Mouse (Mus musculus) limb, embryonic 14.5 days (tissue): ENCODE measurements around the gene Ubd. TPM values are rescaled to one million over a fixed set of nuclear protein-coding genes. Genes with fewer than 3 reads are reported as not detected.
"Not testable (repeated sequence)": the region's sequence is repeated elsewhere in the genome, so short reads cannot be mapped to it uniquely, and the experiment has no call there.

Source experiments
- ATAC-seq: fragments of 200-750 bp; cut with Nextera tagmentation; 2 replicates; pipeline ENCODE4 v1.8.0; 2017; ENCODE audit warnings: low read depth, moderate number of reproducible peaks, moderate TSS enrichment; ENCODE audit not compliant: low FRiP score
- DNase-seq: peaks from one replicate; pipeline ENCODE4 v3.0.0-alpha.2; 2015; ENCODE audit warnings: low spot score
- H3K27ac ChIP-seq: fragments of 300-500 bp; sonication (generic); replicated peaks from 2 replicates; pipeline ENCODE4 v1.5.1; 2014; ENCODE audit warnings: low read depth, mild to moderate bottlenecking, low read length, moderate library complexity, mixed read lengths
- H3K27me3 ChIP-seq: fragments of 300-500 bp; sonication (generic); 2 replicates; pipeline ENCODE4 v1.6.1; 2014; ENCODE audit warnings: low read length, mixed read lengths; ENCODE audit not compliant: control insufficient read depth, insufficient read depth
- H3K36me3 ChIP-seq: fragments of 300-500 bp; sonication (generic); 2 replicates; pipeline ENCODE4 v1.6.1; 2014; ENCODE audit warnings: mild to moderate bottlenecking, low read length, moderate library complexity, mixed read lengths; ENCODE audit not compliant: control insufficient read depth, insufficient read depth
- H3K4me1 ChIP-seq: fragments of 300-500 bp; sonication (generic); 2 replicates; pipeline ENCODE4 v1.6.1; 2014; ENCODE audit warnings: antibody characterized with exemption, low read length, mixed read lengths; ENCODE audit not compliant: control insufficient read depth, insufficient read depth
- H3K4me2 ChIP-seq: fragments of 300-500 bp; sonication (generic); replicated peaks from 2 replicates; pipeline ENCODE4 v1.6.1; 2014; ENCODE audit warnings: low read depth, mild to moderate bottlenecking, low read length, moderate library complexity; ENCODE audit not compliant: severe bottlenecking
- H3K4me3 ChIP-seq: fragments of 300-500 bp; sonication (generic); replicated peaks from 2 replicates; pipeline ENCODE4 v1.5.1; 2014; ENCODE audit warnings: low read length
- H3K9ac ChIP-seq: fragments of 300-500 bp; sonication (generic); 2 replicates; pipeline ENCODE4 v1.6.1; 2014; ENCODE audit warnings: mild to moderate bottlenecking, low read depth, low read length, moderate library complexity; ENCODE audit not compliant: severe bottlenecking
- H3K9me3 ChIP-seq: fragments of 300-500 bp; sonication (generic); 2 replicates; pipeline ENCODE4 v1.6.1; 2016; ENCODE audit warnings: low read length; ENCODE audit not compliant: control insufficient read depth
- POLR2A ChIP-seq: fragments of 200-500 bp; IDR thresholded peaks from 2 replicates; pipeline ENCODE4 v1.8.0; 2012; ENCODE audit warnings: inconsistent platforms, mild to moderate bottlenecking, moderate library complexity, borderline replicate concordance; ENCODE audit not compliant: insufficient read depth, insufficient read length; ENCODE audit errors: extremely low read depth
- WGBS: fragments of 180-500 bp; shearing (Covaris S2); extraction: QIAGEN DNeasy Blood & Tissue Kit; methylation state at CpG from one replicate; pipeline ENCODE4 v1.1.7; 2014; 5-methylcytosine and 5-hydroxymethylcytosine counted together
- polyA plus RNA-seq, 2 experiments: library from polyadenylated mRNA; depleted of rRNA in 1 of 2; stranded (reverse) in 1 of 2; unstranded in 1 of 2; fragments of >200 nt; fragmentation: Nextera tagmentation in 1 of 2; extraction: Ambion mirVana in 1 of 2; gene quantifications; 2 replicates each; pipeline versions ENCODE4 v1.2.1 to v1.2.3; 2012 to 2014

Ubd gene
- polyA plus RNA-seq, 2 experiments, result not detected

GRCm38 (mm10) chr17:37210884-37211768 is 17.4 kb downstream of the Ubd start:
- H3K27ac ChIP-seq, result no peak overlapping the region
- H3K4me3 ChIP-seq, result no peak overlapping the region
- no peak for TF ChIP-seq POLR2A
- WGBS, result 17% methylated on average over 40 of the region's 40 CpGs
- no peak overlapping the region for H3K9ac ChIP-seq
- no peaks in the 10 kb centered on the region for H3K36me3 ChIP-seq
- H3K9me3 ChIP-seq, result no peaks in the 10 kb centered on the region
- peaks cover 14% of the 10 kb centered on the region for H3K27me3 ChIP-seq
- DNase-seq, result no peak
- H3K4me2 ChIP-seq, result no peak overlapping the region; the same call in 1 of the 2 replicates
- ATAC-seq, result no peak
- no peaks in the 10 kb centered on the region for H3K4me1 ChIP-seq

GRCm38 (mm10) chr17:37213018-37213417 is 19.3 kb downstream of the Ubd start, which contains the start of gene Olfr95:
Gene Olfr95 (minus strand): TSS chr17:37213118.
- no peak for DNase-seq
- H3K4me1 ChIP-seq, result no peaks in the 10 kb centered on the region
- H3K9ac ChIP-seq, result no peak within 1 kb of the TSS
- H3K4me3 ChIP-seq, result no peak within 1 kb of the TSS
- no peaks in the 10 kb centered on the region for H3K36me3 ChIP-seq
- H3K9me3 ChIP-seq, result peaks cover 4% of the 10 kb centered on the region
- peaks cover 14% of the 10 kb centered on the region for H3K27me3 ChIP-seq
- TF ChIP-seq POLR2A, result no peak
- H3K4me2 ChIP-seq, result no peak within 1 kb of the TSS
- ATAC-seq, result no peak
- 69% methylated on average over 3 of the region's 3 CpGs for WGBS
- H3K27ac ChIP-seq, result no peak within 1 kb of the TSS

DNA sequence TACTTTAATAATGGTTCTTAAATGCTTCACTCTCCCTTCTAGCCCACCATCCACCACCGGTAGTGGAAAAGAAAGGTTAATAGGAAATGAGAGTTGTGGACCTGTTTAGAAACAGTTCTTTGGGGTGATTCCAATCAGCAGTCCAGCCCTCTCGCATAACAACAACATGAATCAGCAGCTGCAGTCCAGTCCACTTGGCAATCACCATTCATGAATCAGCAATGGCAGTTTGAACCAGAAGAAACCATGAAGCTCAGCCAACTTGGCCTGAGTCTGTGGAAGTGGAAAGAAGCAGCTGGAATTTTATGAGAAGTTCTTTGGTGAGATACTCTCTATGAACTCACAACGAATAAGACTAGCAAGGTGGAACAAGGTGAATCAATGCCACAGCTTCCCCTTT is 24.8 kb downstream of the Ubd start:
- ATAC-seq, result no peak
- no peaks in the 10 kb centered on the region for H3K27me3 ChIP-seq

DNA sequence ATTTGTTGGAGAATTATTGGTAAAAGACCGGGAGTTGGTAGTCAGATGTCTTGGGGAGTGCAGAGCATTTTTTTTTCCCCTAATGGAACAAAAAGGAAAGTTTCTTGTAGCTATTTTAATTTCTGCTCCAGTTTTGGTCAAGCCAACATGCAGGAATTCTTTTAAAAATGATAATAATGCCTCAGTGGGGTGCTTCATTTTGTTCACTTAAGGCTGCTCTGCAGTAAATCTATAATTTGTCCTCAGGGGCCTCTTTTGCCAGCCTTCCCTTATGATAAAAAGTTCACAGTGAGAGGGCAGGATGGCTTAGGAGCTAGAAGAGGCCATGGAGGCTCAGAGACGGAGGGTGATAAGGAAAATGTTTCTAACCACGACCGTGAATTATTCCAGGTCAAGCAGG is 26.2 kb downstream of the Ubd start, which contains the start of gene Olfr96:
Gene Olfr96, plus strand, starts transcription at position 301 of the 400 bp plus-strand sequence.
- no peak within 1 kb of the TSS for H3K9ac ChIP-seq
- H3K27ac ChIP-seq, result no peak within 1 kb of the TSS
- DNase-seq (no peak), ATAC-seq (no peak)
- no peak for TF ChIP-seq POLR2A
- WGBS, result 60% methylated on average over 4 of the region's 4 CpGs
- no peak within 1 kb of the TSS for H3K4me2 ChIP-seq
- no peaks in the 10 kb centered on the region for H3K27me3 ChIP-seq
- no peaks in the 10 kb centered on the region for H3K4me1 ChIP-seq
- H3K36me3 ChIP-seq, result no peaks in the 10 kb centered on the region
- no peak within 1 kb of the TSS for H3K4me3 ChIP-seq
- peaks cover 6% of the 10 kb centered on the region for H3K9me3 ChIP-seq

More for the DNA sequence above, 24.8 kb downstream of the Ubd start:
- Histone ChIP-seq H3K36me3 (no peaks in the 10 kb centered on the region), H3K4me2 (no peak overlapping the region), H3K9ac (no peak overlapping the region), H3K4me3 (no peak overlapping the region), H3K27ac (no peak overlapping the region), H3K9me3 (peaks cover 6% of the 10 kb centered on the region), H3K4me1 (no peaks in the 10 kb centered on the region)
- DNase-seq, result no peak
- no peak for TF ChIP-seq POLR2A
- WGBS, result 77% methylated on average over 3 of the region's 3 CpGs

GRCm38 (mm10) chr17:37221879-37222278 is 28.2 kb downstream of the Ubd start:
- Histone ChIP-seq H3K27ac (no peak overlapping the region), H3K27me3 (no peaks in the 10 kb centered on the region), H3K9ac (no peak overlapping the region), H3K36me3 (no peaks in the 10 kb centered on the region), H3K9me3 (peaks cover 6% of the 10 kb centered on the region), H3K4me3 (no peak overlapping the region), H3K4me1 (no peaks in the 10 kb centered on the region), H3K4me2 (no peak overlapping the region)
- no peak for ATAC-seq
- TF ChIP-seq POLR2A, result no peak
- DNase-seq, result no peak
- WGBS, result 12% methylated on average over 1 of the region's 1 CpGs

- 84% methylated on average over 2 of the region's 2 CpGs for WGBS
- ATAC-seq, H3K36me3 ChIP-seq, H3K4me3 ChIP-seq, H3K4me1 ChIP-seq, DNase-seq, H3K27me3 ChIP-seq, H3K9me3 ChIP-seq, H3K9ac ChIP-seq, H3K4me2 ChIP-seq, H3K27ac ChIP-seq: not testable (repeated sequence)
Measured at GRCm38 (mm10) chr17:37237230-37237629, 43.5 kb downstream of the Ubd start, which contains the start of gene Olfr97. Gene Olfr97 (minus strand): TSS chr17:37237330.
